Mouse (Mus musculus) E14TG2a.4 (cell line): ENCODE results near the gene Thyn1.

Experiments used
- CTCF ChIP-seq: conservative IDR thresholded peaks from 2 replicates; pipeline ENCODE4 v1.5.1; 2014; ENCODE audit warnings: low read length
- NANOG ChIP-seq: IDR thresholded peaks from 2 replicates; pipeline ENCODE4 v1.6.1; 2014; ENCODE audit warnings: borderline replicate concordance, low read length, mixed read lengths
- POU5F1 ChIP-seq: IDR thresholded peaks from 2 replicates; pipeline ENCODE4 v1.6.1; 2014; ENCODE audit warnings: low read length, borderline replicate concordance

DNA sequence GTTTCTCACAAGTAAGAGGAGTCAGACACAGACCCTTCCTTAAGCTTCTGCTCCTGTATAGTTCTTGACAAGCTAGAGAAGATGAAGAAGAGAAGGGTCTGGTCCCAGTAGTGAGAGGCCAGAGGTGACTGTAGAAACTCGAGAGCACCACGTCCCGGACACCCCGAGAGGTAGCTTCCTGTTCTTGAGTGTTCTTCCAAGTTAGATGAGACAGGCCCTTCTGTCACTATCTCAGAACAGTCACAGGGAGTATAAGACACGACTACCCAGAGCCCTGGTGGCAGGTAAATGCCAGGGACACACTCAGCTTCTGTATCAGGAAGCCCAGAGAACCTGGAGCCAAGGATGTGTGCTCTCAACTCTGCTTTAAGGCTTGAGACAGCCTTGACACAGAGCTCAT, 9.7 kb downstream of the Thyn1 start:
- TF ChIP-seq CTCF: no peak
- TF ChIP-seq NANOG: no peak
- no peak for TF ChIP-seq POU5F1
